Mouse (Mus musculus) embryo, embryonic 11 days (tissue): Measurements from ENCODE around the gene Hyal3.

Experiments
- DNase-seq: peaks from one replicate; pipeline ENCODE4 v3.0.0-alpha.2; 2015

The Hyal3 gene

DNA sequence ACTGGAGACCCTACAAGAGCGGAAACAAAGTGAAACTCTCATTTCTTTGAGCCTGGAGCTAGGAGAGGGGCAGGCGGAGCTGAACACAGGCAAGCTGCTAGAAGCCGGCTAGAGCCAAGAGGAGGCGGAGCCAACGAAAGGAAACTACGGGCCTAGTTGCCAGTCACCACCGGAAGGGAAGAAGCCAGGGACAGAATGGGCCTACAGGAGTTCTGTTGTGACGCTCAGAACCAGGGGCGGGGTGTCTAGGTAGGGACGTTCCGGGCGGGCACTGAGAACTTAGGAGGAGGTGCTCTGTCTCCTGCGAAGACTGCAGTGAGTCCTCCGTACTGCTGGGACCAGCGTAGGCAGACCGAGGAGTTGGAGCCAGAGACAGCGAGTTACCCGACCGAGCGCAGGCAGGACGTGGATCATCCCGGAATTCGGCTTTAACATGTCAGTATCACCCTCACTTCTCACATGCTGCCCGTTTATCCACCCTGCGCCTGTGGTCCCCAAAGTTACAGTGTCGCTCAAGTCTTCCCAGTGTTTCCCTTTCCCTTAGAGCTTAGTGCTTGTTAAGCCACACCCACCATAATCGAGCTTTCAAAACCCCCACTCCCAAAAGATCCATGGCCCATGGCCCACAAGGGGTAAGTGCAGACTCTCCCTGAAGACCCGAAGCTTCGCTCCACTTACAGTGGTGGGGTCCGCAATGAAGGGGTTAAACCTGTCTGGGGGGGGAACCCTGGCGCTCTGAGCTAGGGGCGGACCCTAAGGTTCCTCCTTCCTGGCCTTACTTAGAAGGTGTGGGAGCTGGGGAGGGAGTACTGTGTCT is at the start of gene Hyal3:
TSS of gene Hyal3 (plus strand) at position 318 of the 817 bp plus-strand sequence.
- DNase-seq, result peak; percentile 91

DNA sequence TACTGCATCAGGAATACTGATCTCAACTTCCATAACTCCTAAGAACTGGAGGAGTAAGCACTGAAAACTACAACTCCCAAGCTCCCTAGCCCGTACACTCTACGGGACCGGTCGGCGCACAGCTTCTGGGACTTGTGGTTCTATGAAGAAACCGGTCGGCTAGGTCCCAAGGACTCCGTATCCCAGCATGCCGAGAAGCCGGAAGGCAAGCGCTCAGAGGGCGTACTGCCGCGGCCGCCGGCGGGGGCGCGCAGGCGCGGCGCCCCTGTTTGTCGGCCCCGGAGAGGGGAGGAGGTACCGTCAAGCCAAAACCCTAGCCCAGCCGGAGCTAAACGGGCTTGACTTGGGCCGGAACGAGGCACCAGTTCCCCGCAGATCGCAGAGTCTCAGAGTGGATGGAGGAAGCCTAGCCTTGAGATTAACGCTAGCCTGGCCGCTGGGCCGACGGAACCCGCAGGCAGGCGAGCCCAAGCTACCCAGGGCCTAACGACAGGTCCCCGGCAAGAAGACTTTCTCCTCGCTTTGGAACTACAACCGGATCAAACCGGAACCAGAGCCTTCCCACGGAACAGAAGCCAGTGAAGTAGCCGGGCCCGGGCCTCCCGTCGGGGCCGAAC is 46.7 kb upstream of the Hyal3 start, which contains the start of gene Tmem115:
TSS of gene Tmem115 (plus strand) at position 155 of the 617 bp plus-strand sequence.
- peak; percentile 98 for DNase-seq

DNA sequence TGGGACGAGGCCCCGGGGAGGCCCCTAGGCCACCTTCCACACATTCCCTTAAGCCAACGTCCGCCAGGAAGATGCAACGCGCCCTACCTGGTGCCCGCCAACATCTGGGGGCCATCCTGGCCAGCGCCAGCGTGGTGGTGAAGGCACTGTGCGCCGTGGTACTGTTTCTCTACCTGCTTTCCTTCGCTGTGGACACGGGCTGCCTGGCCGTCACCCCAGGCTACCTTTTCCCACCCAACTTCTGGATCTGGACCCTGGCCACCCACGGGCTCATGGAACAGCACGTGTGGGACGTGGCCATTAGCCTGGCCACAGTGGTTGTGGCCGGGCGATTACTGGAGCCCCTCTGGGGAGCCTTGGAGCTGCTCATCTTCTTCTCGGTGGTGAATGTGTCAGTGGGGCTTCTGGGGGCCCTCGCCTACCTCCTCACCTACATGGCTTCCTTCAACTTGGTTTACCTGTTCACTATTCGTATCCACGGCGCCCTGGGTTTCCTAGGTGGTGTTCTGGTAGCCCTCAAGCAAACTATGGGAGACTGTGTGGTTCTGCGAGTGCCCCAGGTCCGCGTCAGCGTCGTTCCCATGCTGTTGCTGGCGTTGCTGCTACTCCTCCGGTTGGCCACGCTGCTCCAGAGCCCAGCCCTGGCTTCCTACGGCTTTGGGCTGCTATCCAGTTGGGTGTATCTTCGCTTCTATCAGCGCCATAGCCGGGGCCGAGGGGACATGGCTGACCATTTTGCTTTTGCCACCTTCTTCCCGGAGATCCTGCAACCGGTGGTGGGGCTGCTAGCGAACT is 46.0 kb upstream of the Hyal3 start:
- peak; percentile 41 for DNase-seq

DNA sequence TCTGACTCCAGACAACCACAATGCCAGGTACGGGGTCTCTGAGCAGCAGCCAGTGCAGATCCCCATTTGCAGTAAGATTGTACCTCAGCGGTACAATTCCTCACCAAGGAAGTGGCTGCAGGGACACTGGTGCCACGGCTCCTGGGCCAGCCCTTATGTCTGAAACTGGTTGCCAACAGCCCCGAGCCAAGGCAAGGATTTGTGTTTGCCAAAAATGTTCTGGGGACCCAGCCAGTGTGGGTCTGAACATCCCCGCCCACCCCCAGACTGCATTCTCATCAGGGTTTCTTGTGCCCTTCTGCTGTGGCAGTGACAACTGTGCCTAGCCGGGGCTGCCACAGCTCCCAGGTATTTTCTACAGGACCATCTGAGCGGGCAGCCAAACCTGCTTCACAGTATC is 42.4 kb upstream of the Hyal3 start:
- no peak for DNase-seq

DNA sequence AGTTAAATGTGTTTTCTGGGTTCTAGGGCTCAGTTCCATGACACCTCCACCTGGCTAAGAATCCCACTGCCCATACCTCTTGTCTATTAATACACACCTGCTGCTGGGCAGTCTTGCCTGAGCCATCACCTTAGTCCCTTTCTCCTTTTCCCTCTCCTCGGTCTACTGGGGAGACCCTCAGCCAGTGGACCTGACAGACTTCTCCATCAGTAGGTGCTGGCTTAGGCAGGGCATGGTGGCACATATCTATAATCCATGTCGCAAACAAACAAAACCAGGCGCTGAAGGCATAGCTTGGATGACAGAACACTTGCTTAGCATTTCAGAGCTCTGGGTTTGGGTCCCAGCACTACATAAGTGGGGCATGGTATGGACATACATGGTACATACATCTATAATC is 41.9 kb upstream of the Hyal3 start:
- DNase-seq, result no peak

DNA sequence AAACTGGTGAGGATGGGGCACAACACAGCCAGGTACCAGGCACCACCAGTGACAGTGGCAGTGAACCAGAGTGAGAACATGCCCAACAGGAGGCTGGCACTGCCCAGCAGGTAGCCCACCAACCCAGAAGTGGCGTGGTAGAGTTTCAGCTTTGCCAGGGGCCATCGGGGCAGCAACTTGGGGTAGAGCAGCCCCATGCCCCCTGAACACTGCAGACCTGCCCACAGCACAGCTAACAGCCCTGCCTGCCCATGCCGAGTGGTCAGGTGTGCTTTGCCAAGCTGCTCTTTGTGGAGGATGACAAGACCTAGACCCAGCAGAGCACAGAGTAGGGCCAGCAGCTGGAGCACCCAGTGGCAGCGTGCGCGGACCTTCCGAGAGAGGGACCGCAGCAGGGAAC is 40.7 kb upstream of the Hyal3 start:
- DNase-seq, result no peak

DNA sequence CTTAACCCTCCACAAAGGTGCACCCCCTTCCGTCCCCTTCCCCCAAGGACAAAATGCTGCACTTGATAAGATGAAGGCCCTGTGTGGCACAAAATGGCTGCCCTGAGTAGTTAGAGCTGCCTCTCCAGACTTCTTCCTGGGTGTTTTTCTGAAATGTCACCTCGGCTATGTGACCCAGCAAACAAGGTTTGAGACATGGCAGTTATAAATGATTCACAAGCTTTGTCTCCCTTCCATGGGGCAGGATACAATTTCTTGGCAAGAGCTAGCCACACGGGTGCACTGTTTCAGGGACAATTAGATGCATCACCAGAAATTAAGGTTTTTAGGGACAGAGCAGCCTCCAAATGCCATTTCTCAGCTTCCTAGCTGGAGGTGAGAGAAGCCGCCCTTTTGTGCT is 40.2 kb upstream of the Hyal3 start:
- DNase-seq, result no peak

DNA sequence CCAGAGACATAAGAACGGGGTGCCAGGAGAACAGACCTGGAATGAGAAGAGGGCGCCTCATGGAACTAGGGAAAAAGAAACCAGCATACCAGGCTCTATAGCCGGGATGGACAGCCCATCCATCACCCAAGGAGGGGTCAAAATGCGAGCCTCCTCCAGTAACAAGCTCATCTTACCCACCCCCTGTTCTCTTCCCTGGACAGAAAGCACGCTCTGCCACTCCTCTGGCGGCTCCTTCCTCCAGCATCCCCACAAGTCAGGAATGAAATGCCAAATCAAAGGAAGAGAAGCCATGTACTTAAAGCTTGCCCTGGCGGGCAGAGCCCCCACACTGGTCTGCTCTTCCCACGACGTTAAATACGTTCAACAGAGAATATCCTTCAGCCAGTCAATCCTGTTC is 39.6 kb upstream of the Hyal3 start:
- DNase-seq, result no peak

DNA sequence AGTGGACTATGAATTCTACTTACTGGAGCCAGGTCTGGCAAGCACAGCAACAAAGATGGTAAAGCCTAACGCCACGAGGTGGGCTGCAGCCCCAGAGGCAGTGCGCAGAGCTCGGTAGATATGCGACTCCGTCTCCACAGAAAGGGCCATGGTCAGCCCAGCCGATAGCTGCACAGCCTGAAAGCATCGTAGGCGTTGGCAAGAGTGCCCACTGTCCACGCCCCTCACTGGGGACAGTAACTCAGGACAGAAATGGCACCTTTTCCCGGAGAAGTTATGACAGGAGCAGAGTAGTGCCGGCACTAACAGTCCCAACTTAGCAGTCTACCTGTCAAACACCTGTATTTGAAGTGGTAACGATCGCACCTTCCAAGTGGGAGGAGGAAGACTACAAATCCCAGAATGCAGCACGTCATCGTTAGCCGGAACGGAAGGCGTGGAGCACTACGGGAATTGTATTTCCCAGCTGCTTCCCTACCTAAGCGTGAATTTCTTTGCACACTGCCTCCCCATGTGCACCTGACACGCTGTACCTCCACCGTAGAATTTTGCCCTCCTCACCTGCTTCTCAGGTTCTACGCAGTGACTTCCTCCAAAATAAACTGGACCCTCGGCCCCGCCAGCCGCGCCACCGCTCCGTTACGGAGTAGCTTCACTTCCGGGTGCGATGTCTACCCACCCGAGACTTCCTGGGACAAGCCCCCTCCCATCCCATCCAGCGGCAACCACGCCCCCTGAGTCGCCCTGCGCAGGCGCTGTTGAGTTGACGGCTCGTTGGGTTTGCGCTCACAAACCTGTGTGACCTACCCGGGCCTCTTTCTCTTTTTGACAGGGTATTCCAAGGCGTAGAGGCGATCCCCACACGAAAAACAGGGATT is 38.9 kb upstream of the Hyal3 start, which contains the start of the genes Cyb561d2 and Nprl2:
TSS of gene Cyb561d2 (minus strand) at position 720 of the 878 bp plus-strand sequence.
TSS of gene Nprl2 (plus strand) at position 753 of the 878 bp plus-strand sequence.
- DNase-seq, result peak; percentile 96

DNA sequence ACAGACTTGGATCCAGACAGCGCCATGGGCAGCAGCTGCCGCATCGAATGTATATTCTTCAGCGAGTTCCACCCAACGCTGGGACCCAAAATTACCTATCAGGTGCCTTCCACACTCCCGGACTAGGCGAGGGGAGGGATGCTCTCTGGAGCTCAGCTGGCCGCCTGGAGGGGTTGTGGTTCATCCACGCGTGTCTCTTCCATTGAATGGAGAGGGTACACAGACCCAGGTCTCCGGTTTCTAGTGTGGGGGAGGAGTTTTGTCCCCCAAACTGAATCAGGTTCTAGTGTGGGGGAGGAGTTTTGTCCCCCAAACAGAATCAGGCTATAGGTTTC is 38.3 kb upstream of the Hyal3 start:
- DNase-seq, result no peak

DNA sequence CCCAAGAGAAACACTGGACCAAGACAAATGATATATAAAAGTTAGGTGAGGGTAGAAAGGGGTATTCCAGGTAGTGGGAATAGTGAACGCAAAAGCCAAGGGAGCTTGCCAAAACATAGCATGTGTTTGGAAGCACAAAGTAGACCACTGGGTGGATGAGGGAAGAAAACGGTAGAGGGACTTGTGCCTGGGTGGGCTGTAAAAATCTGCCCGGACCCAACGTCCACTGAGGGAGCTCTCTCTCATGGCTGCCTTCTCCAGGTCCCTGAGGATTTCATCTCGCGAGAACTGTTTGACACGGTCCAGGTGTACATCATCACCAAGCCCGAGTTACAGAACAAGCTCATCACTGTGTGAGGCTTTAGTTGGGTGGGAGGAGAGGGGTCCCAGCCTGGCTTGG is 37.9 kb upstream of the Hyal3 start:
- no peak for DNase-seq

DNA sequence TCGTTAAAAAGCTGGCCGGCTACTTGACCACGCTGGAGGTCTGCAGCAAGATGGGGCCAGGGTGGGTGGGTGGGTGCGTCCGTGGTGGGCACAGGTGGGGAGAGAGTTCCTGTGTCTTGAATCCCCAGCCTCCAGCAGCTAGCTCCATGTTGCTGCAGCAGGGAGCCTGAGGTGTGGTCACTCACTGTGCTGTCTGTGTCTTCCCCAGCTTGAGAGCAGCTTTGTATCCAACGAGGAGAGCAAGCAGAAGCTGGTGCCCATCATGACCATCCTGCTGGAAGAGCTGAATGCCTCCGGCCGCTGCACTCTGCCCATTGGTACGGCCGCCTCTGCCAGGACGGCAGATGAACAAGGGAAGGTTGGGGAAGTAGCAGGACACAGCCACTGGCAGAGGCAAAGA is 37.3 kb upstream of the Hyal3 start:
- DNase-seq, result no peak

DNA sequence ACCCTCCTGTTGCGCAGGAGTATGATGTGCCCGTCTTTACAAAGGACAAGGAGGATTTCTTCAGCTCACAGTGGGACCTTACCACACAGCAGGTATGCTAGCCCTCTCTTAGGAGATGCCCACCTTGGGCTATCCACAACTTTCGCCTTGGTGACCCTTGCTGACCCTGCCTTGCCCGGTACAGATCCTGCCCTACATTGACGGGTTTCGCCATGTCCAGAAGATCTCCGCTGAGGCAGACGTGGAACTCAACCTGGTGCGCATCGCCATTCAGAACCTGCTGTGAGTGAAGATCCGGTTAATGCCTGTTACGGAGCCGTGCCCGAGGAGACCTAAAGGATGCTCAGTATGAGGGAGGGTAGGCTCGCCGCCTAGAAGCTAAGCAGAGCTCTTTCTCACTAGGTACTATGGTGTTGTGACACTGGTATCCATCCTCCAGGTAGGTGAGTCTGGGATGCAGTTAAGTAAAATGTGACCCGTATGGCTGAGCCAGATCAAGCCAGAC is 36.4 kb upstream of the Hyal3 start:
- no peak for DNase-seq

DNA sequence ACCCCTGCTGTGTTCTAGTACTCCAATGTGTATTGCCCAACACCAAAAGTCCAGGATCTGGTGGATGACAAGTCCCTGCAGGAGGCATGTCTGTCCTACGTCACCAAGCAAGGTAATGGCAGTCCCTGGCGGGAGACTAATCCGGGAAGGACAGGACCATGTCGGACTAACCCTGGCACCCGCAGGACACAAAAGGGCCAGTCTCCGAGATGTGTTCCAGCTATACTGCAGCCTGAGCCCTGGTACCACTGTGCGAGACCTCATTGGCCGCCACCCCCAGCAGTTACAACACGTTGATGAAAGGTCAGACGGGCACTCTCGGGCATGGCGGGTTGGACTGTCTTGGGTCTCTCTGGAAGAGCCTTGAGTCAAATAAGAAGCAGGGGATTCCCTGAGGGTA is 35.9 kb upstream of the Hyal3 start:
- no peak for DNase-seq

DNA sequence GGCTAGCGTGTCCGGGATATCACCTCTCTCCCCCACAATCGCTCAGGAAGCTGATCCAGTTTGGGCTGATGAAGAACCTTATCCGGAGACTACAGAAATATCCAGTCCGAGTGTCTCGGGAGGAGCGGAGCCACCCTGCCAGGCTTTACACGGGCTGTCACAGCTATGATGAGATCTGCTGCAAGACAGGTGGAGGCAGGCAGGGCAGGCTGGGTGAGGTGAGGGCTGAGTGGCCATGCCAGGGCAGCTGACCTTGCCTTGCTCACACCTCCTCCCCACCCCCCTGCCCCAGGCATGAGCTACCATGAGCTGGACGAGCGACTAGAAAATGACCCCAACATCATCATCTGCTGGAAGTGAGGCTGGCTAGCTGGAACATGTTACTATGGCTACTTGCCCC is 35.4 kb upstream of the Hyal3 start:
- no peak for DNase-seq

DNA sequence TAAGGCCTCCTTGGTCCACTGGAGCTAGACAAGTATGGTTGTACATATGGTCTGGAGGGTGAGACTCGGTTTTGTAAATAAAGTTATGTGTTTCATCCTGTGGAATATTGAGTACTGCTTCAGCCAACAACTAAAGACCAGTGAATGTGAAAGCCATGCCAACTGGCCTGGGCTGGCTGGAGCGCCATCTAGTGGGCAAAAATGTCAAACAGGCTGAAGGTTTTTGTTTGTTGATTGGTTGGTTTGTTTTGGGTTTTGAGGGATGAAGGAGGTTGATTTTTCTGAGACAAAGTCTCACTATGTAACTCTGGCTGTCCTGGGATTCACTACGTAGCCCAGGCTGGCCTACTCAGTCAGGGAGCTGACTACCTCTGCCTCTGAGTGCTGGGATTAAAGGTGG is 35.0 kb upstream of the Hyal3 start:
- peak; percentile 77 for DNase-seq

DNA sequence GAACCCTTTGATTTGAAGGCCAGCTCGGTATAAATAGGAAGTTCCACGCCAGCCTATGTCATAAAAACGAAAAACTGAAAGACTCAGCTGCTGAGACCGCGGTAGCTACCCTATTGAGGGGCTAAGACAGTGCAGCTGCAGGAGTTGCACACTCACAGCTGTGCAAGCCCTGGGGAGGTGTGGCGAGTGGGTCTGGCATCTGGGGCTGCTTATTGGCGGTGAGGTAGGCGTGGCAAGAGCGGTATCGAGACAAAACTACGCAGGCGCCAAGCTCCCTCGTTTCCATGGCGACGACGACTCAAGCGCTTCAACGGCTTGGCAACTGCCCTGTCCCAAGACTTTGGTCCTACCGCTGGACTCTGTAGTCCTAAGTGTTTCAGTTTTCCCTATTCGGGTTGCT is 33.6 kb upstream of the Hyal3 start, which contains the start of gene Zmynd10:
TSS of gene Zmynd10 (plus strand) at position 273 of the 400 bp plus-strand sequence.
- DNase-seq, result peak; percentile 96

DNA sequence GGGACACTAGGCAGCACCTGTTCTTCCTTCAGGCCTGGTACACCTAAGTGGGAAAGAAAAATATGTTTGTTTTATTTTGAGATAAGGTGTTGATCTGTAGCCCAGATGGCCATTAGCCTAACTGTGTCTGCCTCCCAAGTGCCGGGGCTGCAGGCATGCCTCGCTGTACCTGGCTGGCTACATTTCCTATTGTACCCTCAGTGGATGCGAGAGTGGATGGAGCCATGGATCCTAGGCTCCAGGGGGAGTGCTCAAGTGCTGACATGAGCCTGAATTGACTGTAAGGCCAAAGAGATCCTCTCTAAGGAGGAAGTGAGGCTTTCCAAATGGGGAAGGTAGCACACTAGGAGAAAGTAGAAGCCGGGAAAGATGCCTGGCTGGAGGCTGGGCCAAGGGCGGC is 32.7 kb upstream of the Hyal3 start:
- no peak for DNase-seq

DNA sequence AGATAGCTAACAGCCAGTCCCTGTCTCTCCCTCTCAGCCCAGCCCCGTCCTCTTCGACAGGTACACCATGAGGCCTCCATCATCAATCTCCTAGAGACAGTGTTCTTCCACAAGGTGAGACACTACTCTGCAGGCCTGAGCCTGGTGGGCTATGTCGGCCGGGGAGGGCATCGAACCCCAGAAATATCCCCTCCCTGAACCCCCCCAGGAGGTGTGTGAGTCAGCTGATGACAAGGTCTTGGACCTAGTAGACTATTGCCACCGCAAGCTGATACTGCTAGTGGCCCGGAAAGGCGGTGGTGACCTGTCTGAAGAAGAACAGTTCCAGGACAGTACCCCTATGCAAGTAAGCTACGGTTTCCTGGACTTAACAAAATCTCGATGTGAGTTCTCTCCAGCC is 31.8 kb upstream of the Hyal3 start:
- no peak for DNase-seq

DNA sequence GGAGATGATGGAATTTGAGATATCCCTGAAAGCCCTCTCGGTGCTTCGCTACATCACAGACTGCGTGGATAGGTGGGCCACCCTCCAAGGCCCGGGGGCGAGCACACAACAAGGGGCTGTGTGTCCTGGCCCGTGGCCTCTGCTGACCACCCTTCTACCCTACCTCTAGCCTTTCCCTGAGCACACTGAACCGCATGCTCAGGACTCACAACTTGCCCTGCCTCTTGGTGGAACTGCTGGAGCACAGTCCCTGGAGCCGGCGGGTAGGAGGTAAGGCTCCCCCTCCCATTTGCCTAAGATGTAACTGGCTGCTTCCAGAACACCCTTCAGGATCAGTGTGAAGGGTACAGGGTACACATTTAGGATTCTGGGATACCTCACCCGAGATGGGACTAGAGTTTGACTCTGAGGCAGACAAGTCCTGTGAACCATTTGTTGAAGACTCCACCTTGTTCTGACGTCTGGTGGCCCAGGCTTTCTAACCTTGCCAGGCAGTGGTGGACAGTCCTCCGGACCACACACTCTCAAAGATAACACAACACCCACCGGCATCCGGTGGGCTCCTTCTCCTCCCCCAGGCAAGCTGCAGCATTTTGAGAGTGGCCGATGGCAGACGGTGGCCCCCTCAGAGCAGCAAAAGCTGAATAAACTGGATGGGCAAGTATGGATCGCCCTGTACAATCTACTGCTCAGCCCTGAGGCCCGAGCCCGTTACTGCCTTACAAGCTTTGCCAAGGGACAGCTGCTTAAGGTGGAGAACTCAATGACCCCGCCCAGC is 31.1 kb upstream of the Hyal3 start:
- DNase-seq, result no peak

DNA sequence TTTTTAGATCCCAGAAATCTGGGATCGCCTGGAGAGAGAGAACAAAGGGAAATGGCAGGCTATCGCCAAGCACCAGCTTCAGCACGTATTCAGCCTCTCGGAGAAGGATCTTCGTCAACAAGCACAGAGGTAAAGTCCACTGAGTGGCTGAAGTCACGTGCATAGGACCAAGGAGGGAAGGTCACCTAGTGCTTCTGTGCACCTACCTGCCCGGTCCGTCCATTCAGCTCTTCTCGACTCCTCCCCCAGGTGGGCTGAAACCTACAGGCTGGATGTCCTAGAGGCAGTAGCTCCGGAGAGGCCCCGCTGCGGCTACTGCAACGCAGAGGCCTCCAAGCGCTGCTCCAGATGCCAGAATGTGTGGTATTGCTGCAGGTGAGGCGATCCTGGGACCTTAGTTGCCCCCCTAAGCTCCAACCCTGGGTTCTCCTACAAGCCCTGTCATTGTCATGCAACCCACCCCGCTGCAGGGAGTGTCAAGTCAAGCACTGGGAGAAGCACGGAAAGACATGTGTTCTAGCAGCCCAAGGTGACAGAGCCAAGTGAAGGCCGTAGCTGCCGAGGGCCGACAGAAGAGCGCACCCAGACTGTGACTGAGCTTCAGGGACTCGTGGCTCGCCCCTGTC is 30.0 kb upstream of the Hyal3 start:
- no peak for DNase-seq
